Mouse (Mus musculus): ENCODE data around the gene Spink4.

DNA sequence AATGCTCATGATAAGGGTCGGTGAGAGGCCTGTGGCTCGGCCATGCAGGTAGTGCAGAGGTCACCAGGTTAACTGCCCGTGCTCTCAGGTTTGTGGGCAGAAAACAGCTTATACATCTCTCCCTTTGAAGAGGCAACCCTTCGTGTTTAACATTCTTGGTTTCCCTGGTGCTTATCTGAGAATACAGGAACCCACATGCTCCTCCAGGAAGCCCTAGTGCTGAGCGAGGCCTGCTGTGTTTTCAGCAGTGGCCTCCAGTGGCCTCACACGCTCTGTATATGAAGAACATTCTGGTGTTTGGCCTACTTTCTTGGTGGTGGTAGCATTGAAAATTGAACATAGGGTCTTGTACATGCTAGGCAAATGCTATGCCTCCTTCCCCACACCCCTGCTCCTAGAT is 36.1 kb downstream of the Spink4 start:
- TF ChIP-seq CTCF (conservative IDR thresholded peaks at IDR 0.05; ENCODE audit: low read length) (no peak), NANOG (IDR thresholded peaks at IDR 0.05; ENCODE audit: borderline replicate concordance, low read length) (no peak), POU5F1 (IDR thresholded peaks at IDR 0.05; ENCODE audit: borderline replicate concordance, low read length) (no peak)

All from E14TG2a.4 (cell line).